ENCODE assay signal across 11 mouse cellular contexts in the genomic region with DNA sequence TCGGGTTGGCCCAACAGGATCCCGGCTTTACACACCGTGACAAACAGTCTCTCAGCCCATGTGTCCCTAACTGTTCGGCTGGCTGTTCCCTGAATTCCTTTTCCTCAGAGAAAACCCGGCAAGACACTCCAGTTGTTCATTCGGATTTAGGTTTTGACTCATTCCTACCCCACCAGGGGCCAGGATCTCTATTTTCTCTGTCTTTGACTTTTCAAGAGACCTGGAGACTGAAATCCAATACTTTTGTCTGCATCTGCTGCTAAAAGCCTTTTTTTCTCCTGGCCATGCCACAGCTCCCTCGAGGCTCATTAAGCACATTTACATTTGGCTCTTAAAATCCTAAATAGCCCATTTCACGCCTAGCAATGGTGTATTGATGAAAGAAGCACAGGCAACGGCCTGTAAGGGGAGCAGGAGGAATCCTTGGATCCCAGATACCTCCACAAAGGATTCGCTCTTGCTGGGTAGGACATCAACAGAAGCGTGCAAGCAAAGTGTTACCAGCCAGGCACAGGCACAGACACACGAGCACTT.
DNase-seq lines count a peak whose midpoint lies in the region; ATAC-seq lines count a peak whose summit lies in the region.
"Had no signal": no experiment of that assay in that cellular context is flagged by ENCODE, and none has a peak within 500 bp of the region (broad histone marks: within the 10 kb centered on the region; RNA-seq: fewer than 3 reads in every experiment).

No protein-coding gene starts in this region.

- no peak overlapping the region for H3K4me3 ChIP-seq in embryonic facial prominence, embryonic 13.5 days
- H3K4me3 ChIP-seq in hindbrain, embryonic 14.5 days (replicated peaks; ENCODE audit: low read length) = no peak overlapping the region
- H3K4me3 ChIP-seq in midbrain, embryonic 16.5 days (ENCODE audit: low read depth, low read length) = no peak overlapping the region
- H3K4me3 ChIP-seq: heart, embryonic 12.5 days had no signal

- peak overlapping the region; percentile 72 for H3K27ac ChIP-seq in embryonic facial prominence, embryonic 13.5 days
- peak overlapping the region; percentile 38 for H3K27ac ChIP-seq in hindbrain, embryonic 14.5 days
- no peak overlapping the region for H3K27ac ChIP-seq in midbrain, embryonic 16.5 days (ENCODE audit: low read length)

- no peak overlapping the region for H3K9ac ChIP-seq in embryonic facial prominence, embryonic 13.5 days
- H3K9ac ChIP-seq in hindbrain, embryonic 14.5 days = no peak overlapping the region
- no peak overlapping the region for H3K9ac ChIP-seq in midbrain, embryonic 16.5 days (ENCODE audit: low read depth, low read length)
- H3K9ac ChIP-seq: heart, embryonic 12.5 days; liver, postnatal 0 days had no signal

- peak; percentile 75 for DNase-seq in embryo, embryonic 10 days (ENCODE audit: low spot score)
- peak; percentile 70 for DNase-seq in hindbrain, embryonic 14.5 days (ENCODE audit: low spot score)
- no peak for DNase-seq in frontal cortex, postnatal 14 days (ENCODE audit: low spot score in 2 of 2)
- DNase-seq in cerebellum, adult 9-10 months = no peak
- DNase-seq in left cerebral cortex, adult 11 months (ENCODE audit: low spot score) = no peak
- DNase-seq: adrenal gland, postnatal 25 days; liver, postnatal 0 days; thymus, postnatal 36 days had no signal

- no peaks in the 10 kb centered on the region for H3K36me3 ChIP-seq in embryonic facial prominence, embryonic 13.5 days
- H3K36me3 ChIP-seq in hindbrain, embryonic 14.5 days (replicated peaks; ENCODE audit: control insufficient read depth, insufficient read depth) = no peaks in the 10 kb centered on the region
- no peaks in the 10 kb centered on the region for H3K36me3 ChIP-seq in midbrain, embryonic 16.5 days (ENCODE audit: control insufficient read depth, insufficient read depth, low read length)
- H3K36me3 ChIP-seq: heart, embryonic 12.5 days had no signal

- no peaks in the 10 kb centered on the region for H3K27me3 ChIP-seq in embryonic facial prominence, embryonic 13.5 days
- H3K27me3 ChIP-seq in hindbrain, embryonic 14.5 days (ENCODE audit: control insufficient read depth, insufficient read depth, low read length) = no peaks in the 10 kb centered on the region
- H3K27me3 ChIP-seq in midbrain, embryonic 16.5 days (ENCODE audit: control insufficient read depth, insufficient read depth, low read depth, low read length) = no peaks in the 10 kb centered on the region
- H3K27me3 ChIP-seq: heart, embryonic 12.5 days had no signal

- peak overlapping the region; percentile 20; the same call in 1 of the 2 replicates for H3K4me2 ChIP-seq in embryonic facial prominence, embryonic 13.5 days
- H3K4me2 ChIP-seq in hindbrain, embryonic 14.5 days (replicated peaks) = no peak overlapping the region
- H3K4me2 ChIP-seq in midbrain, embryonic 16.5 days (ENCODE audit: low read length) = no peak overlapping the region
- H3K4me2 ChIP-seq: heart, embryonic 12.5 days had no signal

- no peaks in the 10 kb centered on the region for H3K9me3 ChIP-seq in embryonic facial prominence, embryonic 13.5 days
- H3K9me3 ChIP-seq in hindbrain, embryonic 14.5 days (ENCODE audit: control insufficient read depth, low read length) = no peaks in the 10 kb centered on the region
- H3K9me3 ChIP-seq in midbrain, embryonic 16.5 days (replicated peaks; ENCODE audit: control insufficient read depth, low read length, poor library complexity, severe bottlenecking) = no peaks in the 10 kb centered on the region
- H3K9me3 ChIP-seq: heart, embryonic 12.5 days had no signal

- H3K4me1 ChIP-seq in embryonic facial prominence, embryonic 13.5 days = peaks cover 14% of the 10 kb centered on the region
- no peaks in the 10 kb centered on the region for H3K4me1 ChIP-seq in hindbrain, embryonic 14.5 days (replicated peaks; ENCODE audit: control insufficient read depth, insufficient read depth, low read length)
- no peaks in the 10 kb centered on the region; the same call in 1 of the 2 replicates for H3K4me1 ChIP-seq in midbrain, embryonic 16.5 days (ENCODE audit: control insufficient read depth, insufficient read depth, low read length)
- H3K4me1 ChIP-seq: heart, embryonic 12.5 days had no signal

- 13% methylated on average over 12 of the region's 12 CpGs for WGBS in embryonic facial prominence, embryonic 13.5 days
- 7% methylated on average over 12 of the region's 12 CpGs for WGBS in hindbrain, embryonic 14.5 days
- WGBS in midbrain, embryonic 16.5 days = 14% methylated on average over 12 of the region's 12 CpGs

- no peak for ATAC-seq in embryonic facial prominence, embryonic 13.5 days (ENCODE audit: insufficient number of reproducible peaks, insufficient read depth, low FRiP score, low TSS enrichment, low read depth)
- ATAC-seq in hindbrain, embryonic 14.5 days (ENCODE audit: low FRiP score) = peak; percentile 90; the same call in 1 of the 2 replicates
- ATAC-seq in midbrain, embryonic 16.5 days = peak; percentile 76
- ATAC-seq: liver, postnatal 0 days had no signal

Comparison
In these comparisons a context has a peak if more than half of its experiments do, and no peak if none do; other contexts are left out.
1. DNase-seq: peak in embryo, embryonic 10 days (single experiment) and hindbrain, embryonic 14.5 days (single experiment); none in frontal cortex, postnatal 14 days (0 of 2), cerebellum, adult 9-10 months (single experiment) and left cerebral cortex, adult 11 months (single experiment).